Mouse (Mus musculus) ES-E14 (cell line): Measurements from ENCODE around the gene Ttc30a1. TPM values are rescaled to one million over a fixed set of nuclear protein-coding genes. Genes with fewer than 3 reads are reported as not detected.

Experiments used
- DNase-seq: peaks from one replicate; pipeline ENCODE4 v3.0.0-alpha.2; 2013; ENCODE audit warnings: low read depth, low spot score
- H3K27ac ChIP-seq: 2 replicates; pipeline ENCODE4 v1.5.1; 2012; ENCODE audit warnings: low read depth, mild to moderate bottlenecking, low read length, moderate library complexity, mixed read lengths; ENCODE audit not compliant: poor library complexity, insufficient read depth, severe bottlenecking
- H3K36me3 ChIP-seq: 2 replicates; pipeline ENCODE4 v1.6.1; 2012; ENCODE audit warnings: mild to moderate bottlenecking, low read length, moderate library complexity, mixed read lengths; ENCODE audit not compliant: control insufficient read depth, poor library complexity, insufficient read depth, severe bottlenecking
- H3K4me1 ChIP-seq, 2 experiments: fragments of 150-350 bp in 1 of 2; sonication (generic) in 1 of 2; 2 replicates each; pipeline ENCODE4 v1.6.1; 2012; ENCODE audit warnings: low read length in 2 of 2, mild to moderate bottlenecking in 1 of 2, mixed read lengths in 1 of 2; ENCODE audit not compliant: control insufficient read depth in 2 of 2, insufficient read depth in 2 of 2, poor library complexity in 1 of 2
- H3K4me3 ChIP-seq, 2 experiments: fragments of 150-350 bp in 1 of 2; sonication (generic) in 1 of 2; 2 replicates each; pipeline ENCODE4 v1.5.1; 2012; ENCODE audit warnings: low read length in 2 of 2, low read depth in 1 of 2, mild to moderate bottlenecking in 1 of 2, mixed read lengths in 1 of 2; ENCODE audit not compliant: insufficient read depth in 1 of 2, poor library complexity in 1 of 2, severe bottlenecking in 1 of 2
- H3K9ac ChIP-seq: 2 replicates; pipeline ENCODE4 v1.6.1; 2012; ENCODE audit warnings: low read depth, mild to moderate bottlenecking, low read length, mixed read lengths; ENCODE audit not compliant: poor library complexity, insufficient read depth, severe bottlenecking
- H3K9me3 ChIP-seq: fragments of 150-350 bp; sonication (generic); 2 replicates; pipeline ENCODE4 v1.6.1; 2012; ENCODE audit warnings: low read depth, mild to moderate bottlenecking, low read length; ENCODE audit not compliant: control insufficient read depth, insufficient read depth
- CHD2 ChIP-seq: IDR thresholded peaks from 2 replicates; pipeline ENCODE4 v1.6.1; 2014; ENCODE audit warnings: mild to moderate bottlenecking, low read depth, low read length, inconsistent platforms
- HCFC1 ChIP-seq: IDR thresholded peaks from 2 replicates; pipeline ENCODE4 v1.6.1; 2012; ENCODE audit warnings: low read length, inconsistent platforms, borderline replicate concordance; ENCODE audit not compliant: insufficient read depth
- MAFK ChIP-seq: IDR thresholded peaks from 2 replicates; pipeline ENCODE4 v1.6.1; 2014; ENCODE audit warnings: mild to moderate bottlenecking, low read depth, low read length, inconsistent platforms; ENCODE audit not compliant: insufficient read depth
- ZC3H11A ChIP-seq: IDR thresholded peaks from 2 replicates; pipeline ENCODE4 v1.6.1; 2012; ENCODE audit warnings: low read depth, mild to moderate bottlenecking, inconsistent platforms, low read length, borderline replicate concordance
- ZNF384 ChIP-seq: IDR thresholded peaks from 2 replicates; pipeline ENCODE4 v1.6.1; 2012; ENCODE audit warnings: low read depth, low read length, inconsistent platforms
- in situ Hi-C, 2 experiments: fragments of 600-800 bp; cut with MboI; formaldehyde crosslinking; loops; one replicate each; pipeline ENCODE4 v1.15.1; 2025; ENCODE audit warnings: low sequenced_read_pairs in 2 of 2, inconsistent platforms in 1 of 2; ENCODE audit not compliant: unreplicated experiment in 2 of 2
- total RNA-seq: library from RNA; depleted of rRNA; stranded (reverse); fragments of 300-350 nt; gene quantifications from 2 replicates; pipeline ENCODE4 v1.2.3, GENCODE M21; 2012

The Ttc30a1 gene
- total RNA-seq, 1 experiment, result 6.1 TPM

DNA sequence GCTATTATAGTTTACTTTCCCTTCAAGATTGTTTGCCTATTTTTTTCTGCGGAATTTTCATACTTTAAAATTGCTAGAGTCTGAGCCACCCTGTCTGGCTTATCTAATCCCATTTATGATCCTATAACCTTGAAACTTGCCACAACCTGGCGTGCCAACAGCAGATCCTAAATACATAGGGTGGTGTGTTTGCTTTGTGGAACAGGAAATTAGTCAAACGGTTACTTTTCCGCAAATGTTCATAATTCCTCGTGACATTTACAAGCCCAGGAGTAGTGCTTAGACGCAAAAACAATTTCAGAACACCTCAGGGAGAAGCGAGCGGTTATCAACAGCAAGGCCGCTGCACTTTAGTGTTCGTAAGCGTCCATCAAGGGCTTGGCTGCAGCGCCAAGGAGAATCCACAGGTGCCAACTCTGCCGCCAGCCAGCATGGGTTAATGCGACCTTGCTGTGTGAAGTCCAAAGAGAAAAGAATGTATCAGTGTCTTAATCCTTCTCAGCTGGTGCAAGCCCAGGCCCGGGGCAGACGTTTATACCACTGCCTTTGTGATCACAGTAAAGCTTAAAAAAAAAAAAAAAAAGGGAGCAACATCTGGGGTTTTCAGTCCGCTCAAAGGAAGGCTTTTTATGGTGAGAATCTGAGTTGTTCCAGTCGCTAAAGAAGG is 22.5 kb downstream of the Ttc30a1 start:
- in situ Hi-C loops, result loop anchor here (25.0 kb wide), 1 partner anchor 347 kb away; no protein-coding TSS in a partner anchor
- Histone ChIP-seq H3K9ac (0 out of 2 replicates have a peak overlapping the region, but pooled peaks have one; percentile 30), H3K9me3 (no peaks in the 10 kb centered on the region), H3K4me3 (peak overlapping the region; percentile 24 to 35; a peak in 3 of 4 replicates), H3K27ac (no peak overlapping the region; the same call in 1 of the 2 replicates), H3K4me1 (peaks cover 8 to 17% of the 10 kb centered on the region in 2 experiments), H3K36me3 (no peaks in the 10 kb centered on the region)
- no peak for DNase-seq
- TF ChIP-seq ZNF384, result peak; percentile 92
- no peak for TF ChIP-seq ZC3H11A
- TF ChIP-seq HCFC1, result no peak

DNA sequence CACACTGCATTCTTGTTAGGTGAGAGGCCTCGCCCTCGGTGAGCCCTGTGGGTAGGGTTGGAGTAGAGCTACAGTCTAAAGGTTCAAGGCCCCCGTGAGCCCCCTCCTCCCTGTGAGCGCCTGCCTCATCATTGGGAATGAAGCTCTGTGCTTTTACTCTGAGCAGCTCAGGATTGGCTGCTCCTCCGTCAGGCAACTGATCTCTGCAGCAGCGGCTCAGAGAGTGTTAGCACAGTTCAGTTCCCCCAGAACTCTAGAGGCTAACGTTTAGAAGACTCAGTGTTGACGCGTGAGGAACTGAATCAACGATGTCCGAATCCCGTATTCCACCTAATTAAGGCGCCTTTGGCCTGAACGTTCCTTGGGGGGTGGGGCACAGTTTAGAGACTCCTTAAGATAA is 26.1 kb downstream of the Ttc30a1 start:
- Histone ChIP-seq H3K27ac (no peak overlapping the region), H3K9ac (no peak overlapping the region), H3K36me3 (no peaks in the 10 kb centered on the region), H3K4me1 (peaks cover 2 to 4% of the 10 kb centered on the region in 2 experiments), H3K4me3 (no peak overlapping the region), H3K9me3 (no peaks in the 10 kb centered on the region)
- DNase-seq, result no peak
- TF ChIP-seq MAFK, result no peak
- TF ChIP-seq ZNF384, result no peak
- no peak for TF ChIP-seq HCFC1
- TF ChIP-seq CHD2, result no peak
- TF ChIP-seq ZC3H11A, result no peak
- in situ Hi-C loops, result loop anchor here (25.0 kb wide), 1 partner anchor 343 kb away; no protein-coding TSS in a partner anchor

DNA sequence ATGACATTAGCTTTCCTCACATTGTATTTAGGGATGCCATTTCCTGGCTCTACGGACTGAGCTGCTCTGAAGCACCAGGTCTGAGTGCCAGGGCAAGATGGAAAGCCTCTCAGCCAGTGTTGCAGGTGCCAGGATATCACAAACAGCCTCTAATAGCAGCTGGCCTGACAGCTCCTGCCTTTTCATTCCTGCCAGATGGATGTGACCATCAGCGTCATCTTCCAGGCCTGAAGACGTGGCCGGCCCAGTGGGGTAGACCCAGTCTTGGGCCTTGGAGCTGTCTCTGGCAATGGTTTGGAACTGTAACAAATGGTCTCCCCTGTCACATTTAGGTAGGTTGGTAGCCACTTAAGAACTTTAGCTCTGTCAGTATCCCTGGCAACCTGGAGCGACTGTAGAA is 28.4 kb downstream of the Ttc30a1 start:
- H3K4me3 ChIP-seq, result no peak overlapping the region
- H3K9me3 ChIP-seq, result no peaks in the 10 kb centered on the region
- no peaks in the 10 kb centered on the region for H3K36me3 ChIP-seq
- H3K27ac ChIP-seq, result no peak overlapping the region
- DNase-seq, result no peak
- in situ Hi-C loops, result loop anchor here (25.0 kb wide), 1 partner anchor 341 kb away; no protein-coding TSS in a partner anchor
- no peak for TF ChIP-seq ZC3H11A
- no peak for TF ChIP-seq CHD2
- no peak for TF ChIP-seq MAFK
- TF ChIP-seq ZNF384, result no peak
- no peak for TF ChIP-seq HCFC1
- peaks cover 0 to 2% of the 10 kb centered on the region in 2 experiments; a peak in 2 of 4 replicates for H3K4me1 ChIP-seq
- H3K9ac ChIP-seq, result no peak overlapping the region

DNA sequence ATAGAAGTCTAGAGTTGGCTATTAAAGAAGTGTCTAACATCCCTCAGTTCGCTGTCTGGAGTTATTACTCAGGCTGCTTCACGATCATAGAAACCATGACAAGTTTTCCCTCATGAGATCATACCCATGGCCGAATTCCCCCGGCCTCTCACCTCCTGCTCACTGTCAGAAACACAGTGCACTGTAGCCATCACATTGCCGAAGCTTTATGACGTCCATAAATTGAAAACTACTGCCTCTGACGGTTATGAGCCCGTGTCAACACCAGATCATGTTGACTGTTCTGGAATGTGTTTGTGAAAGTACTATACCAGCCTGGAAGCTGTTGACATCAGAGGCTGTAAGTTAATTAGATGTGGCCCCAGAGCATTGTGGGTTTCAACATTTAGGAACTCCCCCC is 31.1 kb downstream of the Ttc30a1 start:
- Histone ChIP-seq H3K9me3 (no peaks in the 10 kb centered on the region), H3K4me1 (peaks cover 0 to 2% of the 10 kb centered on the region in 2 experiments; a peak in 1 of 4 replicates), H3K27ac (no peak overlapping the region), H3K36me3 (no peaks in the 10 kb centered on the region), H3K9ac (no peak overlapping the region), H3K4me3 (no peak overlapping the region)
- no peak for DNase-seq
- in situ Hi-C loops, result loop anchor here (25.0 kb wide), 1 partner anchor 338 kb away; no protein-coding TSS in a partner anchor
- TF ChIP-seq ZC3H11A, result no peak
- TF ChIP-seq HCFC1, result no peak
- no peak for TF ChIP-seq MAFK
- TF ChIP-seq CHD2, result no peak
- TF ChIP-seq ZNF384, result no peak
